Mouse (Mus musculus) urinary bladder, adult 2 months (tissue): ENCODE measurements around the gene Dnah6. TPM values are rescaled to one million over a fixed set of nuclear protein-coding genes. Genes with fewer than 3 reads are reported as not detected.

ENCODE experiments used
- DNase-seq: peaks from one replicate; pipeline ENCODE4 v3.0.0; 2022; ENCODE audit warnings: low spot score
- polyA plus RNA-seq: library from polyadenylated mRNA; depleted of rRNA; stranded (reverse); fragments of >200 nt; gene quantifications from 2 replicates; pipeline ENCODE4 v1.2.3, GENCODE M21; 2012; rRNA removed

Dnah6 gene
- polyA plus RNA-seq: 0.01 TPM in 2 replicates

- DNase-seq: peak; percentile 49
Observed at GRCm38 (mm10) chr6:73221189-73221957, at the start of gene Dnah6. Gene Dnah6, minus strand, starts transcription at chr6:73221651.

- DNase-seq: no peak
Observed at GRCm38 (mm10) chr6:73269374-73269773, 47.9 kb upstream of the Dnah6 start.

GRCm38 (mm10) chr6:73267738-73268311 is 46.4 kb upstream of the Dnah6 start:
- DNase-seq: no peak

- no peak for DNase-seq
Observed at GRCm38 (mm10) chr6:73264801-73265200, 43.4 kb upstream of the Dnah6 start.

GRCm38 (mm10) chr6:73260110-73260509 is 38.7 kb upstream of the Dnah6 start:
- no peak for DNase-seq

GRCm38 (mm10) chr6:73257068-73257467 is 35.6 kb upstream of the Dnah6 start:
- no peak for DNase-seq

- no peak for DNase-seq
Observed at GRCm38 (mm10) chr6:73254307-73255228, 33.1 kb upstream of the Dnah6 start.

- DNase-seq: no peak
Observed at GRCm38 (mm10) chr6:73253584-73253983, 32.1 kb upstream of the Dnah6 start.

- no peak for DNase-seq
Observed at GRCm38 (mm10) chr6:73253006-73253405, 31.6 kb upstream of the Dnah6 start.

GRCm38 (mm10) chr6:73252396-73252795 is 30.9 kb upstream of the Dnah6 start:
- DNase-seq: no peak

GRCm38 (mm10) chr6:73251336-73251735 is 29.9 kb upstream of the Dnah6 start:
- no peak for DNase-seq

- no peak for DNase-seq
Observed at GRCm38 (mm10) chr6:73249851-73250250, 28.4 kb upstream of the Dnah6 start.

- no peak for DNase-seq
Observed at GRCm38 (mm10) chr6:73249049-73249422, 27.6 kb upstream of the Dnah6 start.

GRCm38 (mm10) chr6:73248237-73249048 is 27.0 kb upstream of the Dnah6 start, which contains the start of gene Suclg1:
Gene Suclg1, plus strand, starts transcription at chr6:73248382.
- DNase-seq: peak; percentile 61

- no peak for DNase-seq
Observed at GRCm38 (mm10) chr6:73247452-73247851, 26.0 kb upstream of the Dnah6 start.

- no peak for DNase-seq
Observed at GRCm38 (mm10) chr6:73246821-73247220, 25.4 kb upstream of the Dnah6 start.

GRCm38 (mm10) chr6:73235650-73236049 is 14.2 kb upstream of the Dnah6 start:
- DNase-seq: no peak

GRCm38 (mm10) chr6:73234302-73234900 is 12.9 kb upstream of the Dnah6 start:
- DNase-seq: no peak

- DNase-seq: no peak
Observed at GRCm38 (mm10) chr6:73233202-73233726, 11.8 kb upstream of the Dnah6 start.

- DNase-seq: no peak
Observed at GRCm38 (mm10) chr6:73232152-73232584, 10.7 kb upstream of the Dnah6 start.

GRCm38 (mm10) chr6:73228881-73229280 is 7.4 kb upstream of the Dnah6 start:
- DNase-seq: no peak
